Mouse (Mus musculus) forebrain, postnatal 0 days (tissue): ENCODE measurements around the gene Crot. TPM values are rescaled to one million over a fixed set of nuclear protein-coding genes. Genes with fewer than 3 reads are reported as not detected.
A peak's percentile ranks its signal among the peaks of the same experiment; 100 is the strongest.

ENCODE experiments used
- ATAC-seq: fragments of 200-750 bp; cut with Nextera tagmentation; 2 replicates; pipeline ENCODE4 v1.8.0; 2017; ENCODE audit warnings: mild to moderate bottlenecking, moderate library complexity
- DNase-seq: peaks from one replicate; pipeline ENCODE4 v3.0.0-alpha.2; 2015
- H3K27ac ChIP-seq: fragments of 300-500 bp; sonication (generic); 2 replicates; pipeline ENCODE4 v1.5.1; 2014; ENCODE audit warnings: low read depth, mild to moderate bottlenecking, antibody characterized with exemption, low read length, moderate library complexity, mixed read lengths
- H3K27me3 ChIP-seq: fragments of 300-500 bp; sonication (generic); 2 replicates; pipeline ENCODE4 v1.6.1; 2014; ENCODE audit warnings: mild to moderate bottlenecking, low read length, mixed read lengths; ENCODE audit not compliant: insufficient read depth
- H3K36me3 ChIP-seq: fragments of 300-500 bp; sonication (generic); 2 replicates; pipeline ENCODE4 v1.6.1; 2014; ENCODE audit warnings: mild to moderate bottlenecking, moderate library complexity; ENCODE audit not compliant: insufficient read depth
- H3K4me1 ChIP-seq: fragments of 300-500 bp; sonication (generic); 2 replicates; pipeline ENCODE4 v1.6.1; 2014; ENCODE audit warnings: antibody characterized with exemption; ENCODE audit not compliant: insufficient read depth
- H3K4me2 ChIP-seq: fragments of 300-500 bp; sonication (generic); 2 replicates; pipeline ENCODE4 v1.6.1; 2014; ENCODE audit warnings: low read depth, mild to moderate bottlenecking, moderate library complexity
- H3K4me3 ChIP-seq: fragments of 300-500 bp; sonication (generic); 2 replicates; pipeline ENCODE4 v1.5.1; 2014; ENCODE audit warnings: low read depth, low read length, mixed read lengths
- H3K9ac ChIP-seq: fragments of 300-500 bp; sonication (generic); 2 replicates; pipeline ENCODE4 v1.6.1; 2014; ENCODE audit warnings: mild to moderate bottlenecking
- H3K9me3 ChIP-seq: fragments of 300-500 bp; sonication (generic); 2 replicates; pipeline ENCODE4 v1.6.1; 2016; ENCODE audit warnings: low read length
- CTCF ChIP-seq: sonication (generic); IDR thresholded peaks from 2 replicates; pipeline ENCODE4 v1.5.1; 2016; ENCODE audit warnings: antibody characterized with exemption, control low read depth, low read depth
- WGBS: fragments of 180-500 bp; shearing (Covaris S2); extraction: QIAGEN DNeasy Blood & Tissue Kit; methylation state at CpG from one replicate; pipeline ENCODE4 v1.1.7; 2014; 5-methylcytosine and 5-hydroxymethylcytosine counted together
- polyA plus RNA-seq: library from polyadenylated mRNA; unstranded; fragments of >200 nt; fragmentation: Nextera tagmentation; extraction: Ambion mirVana; gene quantifications from 2 replicates; pipeline ENCODE4 v1.2.1, GENCODE M21; 2015
- total RNA-seq: library from RNA; depleted of rRNA; stranded (reverse); fragments of >200 nt; gene quantifications from 2 replicates; pipeline ENCODE4 v1.2.3, GENCODE M21; 2014; rRNA removed

Gene Crot
- 21.5 and 23.4 TPM in 2 replicates for total RNA-seq
- 20.0 and 20.2 TPM in 2 replicates for polyA plus RNA-seq

GRCm38 (mm10) chr5:8996686-8997512, at the start of gene Crot:
Crot (minus strand) TSS chr5:8997324.
- no peaks in the 10 kb centered on the region for H3K36me3 ChIP-seq
- no peaks in the 10 kb centered on the region for H3K27me3 ChIP-seq
- H3K4me3 ChIP-seq: peak within 1 kb of the TSS; percentile 78
- ATAC-seq: peak; percentile 99
- H3K9ac ChIP-seq: peak within 1 kb of the TSS; percentile 70
- peak; percentile 51 for TF ChIP-seq CTCF
- H3K4me1 ChIP-seq: no peaks in the 10 kb centered on the region
- peak within 1 kb of the TSS; percentile 72 for H3K4me2 ChIP-seq
- under 1% methylated on average over 57 of the region's 57 CpGs for WGBS
- H3K9me3 ChIP-seq: no peaks in the 10 kb centered on the region
- H3K27ac ChIP-seq: peak within 1 kb of the TSS; percentile 79
- peak; percentile 94 for DNase-seq

- Histone ChIP-seq H3K27ac (no peak overlapping the region), H3K27me3 (no peaks in the 10 kb centered on the region), H3K4me2 (no peak overlapping the region), H3K36me3 (no peaks in the 10 kb centered on the region), H3K9me3 (no peaks in the 10 kb centered on the region), H3K9ac (no peak overlapping the region), H3K4me3 (no peak overlapping the region), H3K4me1 (no peaks in the 10 kb centered on the region)
- ATAC-seq (no peak), DNase-seq (no peak)
- 78% methylated on average over 8 of the region's 8 CpGs for WGBS
- TF ChIP-seq CTCF: no peak
Observed at GRCm38 (mm10) chr5:9045904-9046303, 48.8 kb upstream of the Crot start.

GRCm38 (mm10) chr5:9044821-9045220, 47.7 kb upstream of the Crot start:
- Histone ChIP-seq H3K4me2 (no peak overlapping the region), H3K4me3 (no peak overlapping the region), H3K27ac (no peak overlapping the region), H3K36me3 (no peaks in the 10 kb centered on the region), H3K9ac (no peak overlapping the region), H3K4me1 (no peaks in the 10 kb centered on the region), H3K27me3 (no peaks in the 10 kb centered on the region), H3K9me3 (no peaks in the 10 kb centered on the region)
- no peak for ATAC-seq
- TF ChIP-seq CTCF: no peak
- 15% methylated on average over 2 of the region's 2 CpGs for WGBS
- DNase-seq: no peak

GRCm38 (mm10) chr5:9043582-9044267, 46.6 kb upstream of the Crot start:
- no peaks in the 10 kb centered on the region for H3K27me3 ChIP-seq
- H3K4me2 ChIP-seq: no peak overlapping the region
- ATAC-seq: no peak
- no peaks in the 10 kb centered on the region for H3K4me1 ChIP-seq
- H3K9me3 ChIP-seq: no peaks in the 10 kb centered on the region
- 78% methylated on average over 8 of the region's 8 CpGs for WGBS
- H3K9ac ChIP-seq: no peak overlapping the region
- no peak overlapping the region for H3K27ac ChIP-seq
- DNase-seq: no peak
- TF ChIP-seq CTCF: no peak
- H3K36me3 ChIP-seq: no peaks in the 10 kb centered on the region
- no peak overlapping the region for H3K4me3 ChIP-seq

- no peaks in the 10 kb centered on the region for H3K36me3 ChIP-seq
- H3K4me2 ChIP-seq: no peak overlapping the region
- H3K4me3 ChIP-seq: no peak overlapping the region
- H3K4me1 ChIP-seq: no peaks in the 10 kb centered on the region
- ATAC-seq (0 out of 2 replicates have a peak, but pooled peaks have one; percentile 32), DNase-seq (no peak)
- no peak overlapping the region for H3K27ac ChIP-seq
- no peaks in the 10 kb centered on the region for H3K9me3 ChIP-seq
- no peak overlapping the region for H3K9ac ChIP-seq
- WGBS: 15% methylated on average over 10 of the region's 10 CpGs
- H3K27me3 ChIP-seq: no peaks in the 10 kb centered on the region
- TF ChIP-seq CTCF: no peak
Observed at GRCm38 (mm10) chr5:9042721-9043416, 45.7 kb upstream of the Crot start.

- DNase-seq: no peak
- Histone ChIP-seq H3K4me2 (no peak overlapping the region), H3K9me3 (no peaks in the 10 kb centered on the region), H3K27ac (no peak overlapping the region), H3K9ac (no peak overlapping the region), H3K27me3 (no peaks in the 10 kb centered on the region), H3K4me3 (no peak overlapping the region), H3K4me1 (no peaks in the 10 kb centered on the region), H3K36me3 (no peaks in the 10 kb centered on the region)
- no peak for TF ChIP-seq CTCF
- 89% methylated on average over 3 of the region's 3 CpGs for WGBS
- ATAC-seq: no peak
Observed at GRCm38 (mm10) chr5:9040665-9041215, 43.6 kb upstream of the Crot start.
